Mouse (Mus musculus): ENCODE results near the gene Gm13539.
"Not testable (repeated sequence)": the region's sequence is repeated elsewhere in the genome, so short reads cannot be mapped to it uniquely, and the experiment has no call there.

Gene Gm13539

GRCm38 (mm10) chr2:25781957-25782356 is at the start of gene Gm13539:
Gene Gm13539, plus strand, starts transcription at chr2:25782257.
- no peak for DNase-seq (ENCODE audit: low read depth, low spot score)

- no peak for DNase-seq (ENCODE audit: low read depth, low spot score)
Measured at GRCm38 (mm10) chr2:25733199-25733930, 48.7 kb upstream of the Gm13539 start.

- DNase-seq (ENCODE audit: low read depth, low spot score) = not testable (repeated sequence)
Measured at GRCm38 (mm10) chr2:25736709-25737108, 45.3 kb upstream of the Gm13539 start, which contains the start of gene Obp2b. Gene Obp2b, plus strand, starts transcription at chr2:25737009.

- no peak for DNase-seq (ENCODE audit: low read depth, low spot score)
Measured at GRCm38 (mm10) chr2:25741671-25742070, 40.4 kb upstream of the Gm13539 start.

- no peak for DNase-seq (ENCODE audit: low read depth, low spot score)
Measured at GRCm38 (mm10) chr2:25754201-25754600, 27.9 kb upstream of the Gm13539 start.

GRCm38 (mm10) chr2:25758064-25758625 is 23.9 kb upstream of the Gm13539 start:
- no peak for DNase-seq (ENCODE audit: low read depth, low spot score)

- DNase-seq (ENCODE audit: low read depth, low spot score) = no peak
Measured at GRCm38 (mm10) chr2:25765269-25765668, 16.8 kb upstream of the Gm13539 start, which contains the start of gene Lcn3. Gene Lcn3, plus strand, starts transcription at chr2:25765569.

GRCm38 (mm10) chr2:25767764-25768163 is 14.3 kb upstream of the Gm13539 start:
- DNase-seq (ENCODE audit: low read depth, low spot score) = no peak

- DNase-seq (ENCODE audit: low read depth, low spot score) = no peak
Measured at GRCm38 (mm10) chr2:25773507-25773906, 8.6 kb upstream of the Gm13539 start.

- no peak for DNase-seq (ENCODE audit: low read depth, low spot score)
Measured at GRCm38 (mm10) chr2:25774640-25775039, 7.4 kb upstream of the Gm13539 start.

GRCm38 (mm10) chr2:25775991-25776390 is 6.1 kb upstream of the Gm13539 start:
- DNase-seq (ENCODE audit: low read depth, low spot score) = no peak

GRCm38 (mm10) chr2:25776717-25777116 is 5.3 kb upstream of the Gm13539 start, which contains the start of gene Lcn11:
Gene Lcn11, plus strand, starts transcription at chr2:25777017.
- no peak for DNase-seq (ENCODE audit: low read depth, low spot score)

GRCm38 (mm10) chr2:25779076-25779475 is 3.0 kb upstream of the Gm13539 start:
- DNase-seq (ENCODE audit: low read depth, low spot score) = no peak

- no peak for DNase-seq (ENCODE audit: low read depth, low spot score)
Measured at GRCm38 (mm10) chr2:25780921-25781320, 1.1 kb upstream of the Gm13539 start.

GRCm38 (mm10) chr2:25785573-25786322 is 3.7 kb downstream of the Gm13539 start:
- no peak for DNase-seq (ENCODE audit: low read depth, low spot score)

- no peak for DNase-seq (ENCODE audit: low read depth, low spot score)
Measured at GRCm38 (mm10) chr2:25789092-25789491, 7.0 kb downstream of the Gm13539 start.

GRCm38 (mm10) chr2:25797635-25798034 is 15.6 kb downstream of the Gm13539 start:
- no peak for DNase-seq (ENCODE audit: low read depth, low spot score)

GRCm38 (mm10) chr2:25798065-25798464 is 16.0 kb downstream of the Gm13539 start:
- DNase-seq (ENCODE audit: low read depth, low spot score) = no peak

GRCm38 (mm10) chr2:25811711-25812110 is 29.7 kb downstream of the Gm13539 start:
- DNase-seq (ENCODE audit: low read depth, low spot score) = no peak

- no peak for DNase-seq (ENCODE audit: low read depth, low spot score)
Measured at GRCm38 (mm10) chr2:25813364-25813763, 31.3 kb downstream of the Gm13539 start.

- not testable (repeated sequence) for DNase-seq (ENCODE audit: low read depth, low spot score)
Measured at GRCm38 (mm10) chr2:25815748-25816147, 33.7 kb downstream of the Gm13539 start, which contains the start of gene Glt6d1. Gene Glt6d1, minus strand, starts transcription at chr2:25815848.

- DNase-seq (ENCODE audit: low read depth, low spot score) = no peak
Measured at GRCm38 (mm10) chr2:25822806-25823205, 40.7 kb downstream of the Gm13539 start, which contains the start of gene Lcn9. Gene Lcn9, plus strand, starts transcription at chr2:25823153.
